Mouse (Mus musculus) cerebellum, adult 2 months (tissue): ENCODE measurements at regions not wholly inside any gene's neighbourhood (a gene's known extent, or its start where the extent isn't known, plus 50 kb on each side); places are given as distances from the start of the nearest gene placed in this dataset.

Source experiments
- DNase-seq, 2 experiments: peaks; one replicate each; pipeline ENCODE4 v3.0.0; 2021
- H3K27ac ChIP-seq: fragments of 200-500 bp; 2 replicates; pipeline ENCODE4 v1.5.1; 2012; ENCODE audit warnings: low read length, control low read depth, inconsistent platforms; ENCODE audit not compliant: insufficient read depth
- H3K27me3 ChIP-seq: fragments of 200-500 bp; 2 replicates; pipeline ENCODE4 v1.6.1; 2012; ENCODE audit warnings: inconsistent platforms, mild to moderate bottlenecking, low read length, moderate library complexity; ENCODE audit not compliant: control insufficient read depth, insufficient read depth
- H3K4me1 ChIP-seq: fragments of 200-500 bp; 2 replicates; pipeline ENCODE4 v1.6.1; 2011; ENCODE audit warnings: low read length; ENCODE audit not compliant: control insufficient read depth, insufficient read depth
- H3K4me3 ChIP-seq: fragments of 200-500 bp; replicated peaks from 2 replicates; pipeline ENCODE3; 2011; ENCODE audit warnings: mild to moderate bottlenecking, low read depth, low read length, control low read depth; ENCODE audit not compliant: insufficient read depth
- CTCF ChIP-seq: fragments of 200-500 bp; IDR thresholded peaks from 2 replicates; pipeline ENCODE4 v1.5.1; 2011; ENCODE audit warnings: low read depth, mild to moderate bottlenecking, control low read depth, low read length, moderate library complexity, borderline replicate concordance; ENCODE audit not compliant: insufficient read depth
- POLR2A ChIP-seq: fragments of 200-500 bp; IDR thresholded peaks from 2 replicates; pipeline ENCODE4 v1.6.1; 2011; ENCODE audit warnings: low read length, control low read depth, borderline replicate concordance; ENCODE audit not compliant: insufficient read depth
- WGBS: fragments of 180-500 bp; shearing (Covaris S2); methylation state at CpG from one replicate; pipeline ENCODE4 v1.1.7; 2018; 5-methylcytosine and 5-hydroxymethylcytosine counted together

- no peak overlapping the region for H3K27ac ChIP-seq
- DNase-seq: no peak
- 93% methylated on average over 1 of the region's 1 CpGs for WGBS
- H3K4me1 ChIP-seq: no peaks in the 10 kb centered on the region
- no peaks in the 10 kb centered on the region for H3K27me3 ChIP-seq
- no peak for TF ChIP-seq POLR2A
- no peak for TF ChIP-seq CTCF
- H3K4me3 ChIP-seq: no peak overlapping the region
These were observed 707.5 kb upstream of the Mdga2 start for GRCm38 (mm10) chr12:67929842-67930241.

- no peak for TF ChIP-seq CTCF
- no peak for TF ChIP-seq POLR2A
- H3K4me3 ChIP-seq: no peak overlapping the region
- no peak for DNase-seq
- 76% methylated on average over 4 of the region's 4 CpGs for WGBS
- no peaks in the 10 kb centered on the region for H3K4me1 ChIP-seq
- no peak overlapping the region for H3K27ac ChIP-seq
- H3K27me3 ChIP-seq: no peaks in the 10 kb centered on the region
These were observed 692.3 kb upstream of the Mdga2 start for GRCm38 (mm10) chr12:67914603-67915002.

GRCm38 (mm10) chr12:67887296-67887695, 664.9 kb upstream of the Mdga2 start:
- H3K4me1 ChIP-seq: no peaks in the 10 kb centered on the region
- TF ChIP-seq POLR2A (no peak), CTCF (no peak)
- 81% methylated on average over 2 of the region's 2 CpGs for WGBS
- H3K27ac ChIP-seq: no peak overlapping the region
- H3K4me3 ChIP-seq: no peak overlapping the region
- no peaks in the 10 kb centered on the region for H3K27me3 ChIP-seq
- no peak for DNase-seq

- TF ChIP-seq POLR2A (no peak), CTCF (no peak)
- H3K4me1 ChIP-seq: no peaks in the 10 kb centered on the region
- H3K27me3 ChIP-seq: no peaks in the 10 kb centered on the region
- H3K4me3 ChIP-seq: no peak overlapping the region
- WGBS: 33% methylated on average over 2 of the region's 2 CpGs
- no peak overlapping the region for H3K27ac ChIP-seq
- DNase-seq: peak in 1 of 2 experiments; percentile 0
These were observed 640.3 kb upstream of the Mdga2 start for GRCm38 (mm10) chr12:67862615-67863014.

- WGBS: 62% methylated on average over 1 of the region's 1 CpGs
- no peaks in the 10 kb centered on the region for H3K4me1 ChIP-seq
- no peak overlapping the region for H3K27ac ChIP-seq
- no peaks in the 10 kb centered on the region for H3K27me3 ChIP-seq
- TF ChIP-seq CTCF: no peak
- TF ChIP-seq POLR2A: no peak
- no peak for DNase-seq
- H3K4me3 ChIP-seq: no peak overlapping the region
These were observed 638.4 kb upstream of the Mdga2 start for GRCm38 (mm10) chr12:67860713-67861112.

GRCm38 (mm10) chr12:67852625-67853024, 630.3 kb upstream of the Mdga2 start:
- DNase-seq: no peak
- H3K4me3 ChIP-seq: no peak overlapping the region
- TF ChIP-seq POLR2A (no peak), CTCF (no peak)
- H3K4me1 ChIP-seq: no peaks in the 10 kb centered on the region
- no peaks in the 10 kb centered on the region for H3K27me3 ChIP-seq
- no peak overlapping the region for H3K27ac ChIP-seq
- WGBS: 98% methylated on average over 2 of the region's 2 CpGs

- no peak for TF ChIP-seq CTCF
- no peak for TF ChIP-seq POLR2A
- H3K27ac ChIP-seq: no peak overlapping the region
These were observed 625.2 kb upstream of the Mdga2 start for GRCm38 (mm10) chr12:67847517-67847916.

GRCm38 (mm10) chr12:67804297-67804696, 581.9 kb upstream of the Mdga2 start:
- TF ChIP-seq CTCF: no peak
- TF ChIP-seq POLR2A: no peak
- 14% methylated on average over 6 of the region's 6 CpGs for WGBS
- Histone ChIP-seq H3K4me3 (no peak overlapping the region), H3K4me1 (no peaks in the 10 kb centered on the region; the same call in 1 of the 2 replicates), H3K27me3 (no peaks in the 10 kb centered on the region), H3K27ac (no peak overlapping the region)
- peak; percentile 93 for DNase-seq

More at GRCm38 (mm10) chr12:67847517-67847916, 625.2 kb upstream of the Mdga2 start:
- Histone ChIP-seq H3K4me3 (no peak overlapping the region), H3K27me3 (no peaks in the 10 kb centered on the region), H3K4me1 (no peaks in the 10 kb centered on the region)
- DNase-seq: no peak

- H3K4me3 ChIP-seq: no peak overlapping the region
- TF ChIP-seq POLR2A (no peak), CTCF (no peak)
- no peak overlapping the region for H3K27ac ChIP-seq
- H3K4me1 ChIP-seq: no peaks in the 10 kb centered on the region; the same call in 1 of the 2 replicates
- 55% methylated on average over 2 of the region's 2 CpGs for WGBS
- no peaks in the 10 kb centered on the region; the same call in 1 of the 2 replicates for H3K27me3 ChIP-seq
- peak in 1 of 2 experiments; percentile 1 for DNase-seq
These were observed 577.4 kb upstream of the Mdga2 start for GRCm38 (mm10) chr12:67799776-67800175.
